Mouse (Mus musculus): ENCODE measurements around the gene Tmem25. TPM values are rescaled to one million over a fixed set of nuclear protein-coding genes. Genes with fewer than 3 reads are reported as not detected.

Tmem25 gene
- total RNA-seq (2012; rRNA removed) = 0.25 TPM in 2 replicates
- 0.16 and 0.28 TPM in 2 replicates for total RNA-seq (2014; rRNA removed)
- polyA plus RNA-seq (2012; ENCODE audit: insufficient read length, low read depth) = 0.44 and 1.5 TPM in 2 replicates

GRCm38 (mm10) chr9:44799102-44799957, at the start of gene Tmem25:
Tmem25 (minus strand) TSS chr9:44799307.
- Histone ChIP-seq H3K4me1 (ENCODE audit: control insufficient read depth in 1 of 2, insufficient read depth in 2 of 2) (peaks cover 9 to 34% of the 10 kb centered on the region in 2 experiments), H3K27me3 (replicated peaks) (peaks cover 6% of the 10 kb centered on the region), H3K9ac (ENCODE audit: insufficient read depth, low read depth) (peak within 1 kb of the TSS; percentile 31), H3K4me2 (ENCODE audit: insufficient read depth, low read depth, poor library complexity, severe bottlenecking) (peak within 1 kb of the TSS; percentile 12), H3K36me3 (replicated peaks in 1 of 2; ENCODE audit: control insufficient read depth in 1 of 2, insufficient read depth in 1 of 2, low read length in 1 of 2) (peaks cover 0 to 3% of the 10 kb centered on the region in 2 experiments), H3K9me3 (replicated peaks; ENCODE audit: low read length) (no peaks in the 10 kb centered on the region), H3K4me3 (replicated peaks in 1 of 3; ENCODE audit: low read depth in 2 of 3, low read length in 2 of 3, poor library complexity in 1 of 3) (peak within 1 kb of the TSS; percentile 49 to 71 (median 59)), H3K27ac (ENCODE audit: insufficient read depth, low read depth) (no peak within 1 kb of the TSS), H3K79me2 (replicated peaks; ENCODE audit: control insufficient read depth, extremely low read depth, insufficient read depth, poor library complexity, severe bottlenecking) (no peaks in the 10 kb centered on the region)
- DNase-seq (ENCODE audit: extremely low read depth) = peak; percentile 71
- TF ChIP-seq ELF1 (IDR thresholded peaks at IDR 0.05; ENCODE audit: low read depth, low read length) = peak; percentile 55
- 0 out of 2 replicates have a peak, but pooled peaks have one; percentile 50 for TF ChIP-seq MXI1 (IDR thresholded peaks at IDR 0.05; ENCODE audit: low read depth, low read length)
- TF ChIP-seq NELFE (IDR thresholded peaks at IDR 0.05; ENCODE audit: low read depth, low read length) = peak; percentile 50; the same call in 1 of the 2 replicates
- peak; percentile 56; the same call in 1 of the 2 replicates for TF ChIP-seq MAZ (IDR thresholded peaks at IDR 0.05; ENCODE audit: low read depth, low read length)
- no peak for TF ChIP-seq ZNF384 (IDR thresholded peaks at IDR 0.05; ENCODE audit: low read depth, low read length)
- TF ChIP-seq JUN (IDR thresholded peaks at IDR 0.05; ENCODE audit: insufficient read depth, low read depth, low read length) = no peak
- TF ChIP-seq TBP (conservative IDR thresholded peaks at IDR 0.05; ENCODE audit: low read depth, low read length) = 0 out of 2 replicates have a peak, but pooled peaks have one; percentile 49
- TF ChIP-seq HCFC1 (IDR thresholded peaks at IDR 0.05; ENCODE audit: low read depth, low read length) = peak; percentile 32; the same call in 1 of the 2 replicates
- TF ChIP-seq JUND (conservative IDR thresholded peaks at IDR 0.05; ENCODE audit: low read depth, low read length) = no peak
- no peak for TF ChIP-seq MYC (IDR thresholded peaks at IDR 0.05; ENCODE audit: low read depth, low read length)
- TF ChIP-seq E2F4 (IDR thresholded peaks at IDR 0.05; ENCODE audit: insufficient replicate concordance, low read depth, low read length) = no peak
- peak; percentile 29; the same call in 1 of the 2 replicates for TF ChIP-seq ZMIZ1 (IDR thresholded peaks at IDR 0.05; ENCODE audit: low read depth, low read length)
- peak; percentile 68 for TF ChIP-seq TCF12 (IDR thresholded peaks at IDR 0.05; ENCODE audit: low read depth, low read length)
- TF ChIP-seq POLR2A (IDR thresholded peaks at IDR 0.05; ENCODE audit: low read depth, low read length) = peak; percentile 84
- peak; percentile 52; the same call in 1 of the 2 replicates for TF ChIP-seq NRF1 (IDR thresholded peaks at IDR 0.05; ENCODE audit: low read depth, low read length)
- in situ Hi-C loops (cut with MboI; ENCODE audit: low pct_ligation_motif_present, low pct_unique_long_range_greater_than_20kb, low sequenced_read_pairs) (no loop called here), dilution Hi-C loops (cut with MboI; ENCODE audit: extremely low pct_ligation_motif_present, extremely low pct_unique_long_range_greater_than_20kb, low sequenced_read_pairs) (no loop called here)

- Histone ChIP-seq H3K27me3 (replicated peaks) (no peaks in the 10 kb centered on the region), H3K9me3 (replicated peaks; ENCODE audit: low read length) (no peaks in the 10 kb centered on the region), H3K4me2 (ENCODE audit: insufficient read depth, low read depth, poor library complexity, severe bottlenecking) (no peak overlapping the region), H3K36me3 (replicated peaks in 1 of 2; ENCODE audit: control insufficient read depth in 1 of 2, insufficient read depth in 1 of 2, low read length in 1 of 2) (peaks cover 72 to 97% of the 10 kb centered on the region in 2 experiments), H3K27ac (ENCODE audit: insufficient read depth, low read depth) (no peak overlapping the region), H3K79me2 (replicated peaks; ENCODE audit: control insufficient read depth, extremely low read depth, insufficient read depth, poor library complexity, severe bottlenecking) (peaks cover 28% of the 10 kb centered on the region), H3K4me1 (ENCODE audit: control insufficient read depth in 1 of 2, insufficient read depth in 2 of 2) (no peaks in the 10 kb centered on the region), H3K9ac (ENCODE audit: insufficient read depth, low read depth) (no peak overlapping the region), H3K4me3 (replicated peaks in 1 of 3; ENCODE audit: low read depth in 2 of 3, low read length in 2 of 3, poor library complexity in 1 of 3) (no peak overlapping the region)
- in situ Hi-C loops (cut with MboI; ENCODE audit: low pct_ligation_motif_present, low pct_unique_long_range_greater_than_20kb, low sequenced_read_pairs) (no loop called here), dilution Hi-C loops (cut with MboI; ENCODE audit: extremely low pct_ligation_motif_present, extremely low pct_unique_long_range_greater_than_20kb, low sequenced_read_pairs) (no loop called here)
- TF ChIP-seq BHLHE40 (IDR thresholded peaks at IDR 0.05; ENCODE audit: low read depth, low read length) (no peak), RCOR1 (conservative IDR thresholded peaks at IDR 0.05; ENCODE audit: low read depth, low read length) (no peak), MXI1 (IDR thresholded peaks at IDR 0.05; ENCODE audit: low read depth, low read length) (no peak), HCFC1 (IDR thresholded peaks at IDR 0.05; ENCODE audit: low read depth, low read length) (no peak), USF2 (conservative IDR thresholded peaks at IDR 0.05; ENCODE audit: low read depth, low read length) (no peak), KAT2A (IDR thresholded peaks at IDR 0.05; ENCODE audit: insufficient replicate concordance, low read length) (no peak), E2F4 (IDR thresholded peaks at IDR 0.05; ENCODE audit: insufficient replicate concordance, low read depth, low read length) (no peak), CTCF (conservative IDR thresholded peaks at IDR 0.05 in 1 of 2, IDR thresholded peaks at IDR 0.05 in 1 of 2; ENCODE audit: low read depth in 2 of 2, low read length in 2 of 2) (no peak), CHD2 (IDR thresholded peaks at IDR 0.05; ENCODE audit: low read length) (no peak), ZC3H11A (IDR thresholded peaks at IDR 0.05; ENCODE audit: low read depth, low read length) (no peak), TBP (conservative IDR thresholded peaks at IDR 0.05; ENCODE audit: low read depth, low read length) (no peak), JUND (conservative IDR thresholded peaks at IDR 0.05; ENCODE audit: low read depth, low read length) (no peak), UBTF (IDR thresholded peaks at IDR 0.05; ENCODE audit: low read depth, low read length) (no peak)
- no peak for DNase-seq (ENCODE audit: extremely low read depth)
Observed at GRCm38 (mm10) chr9:44847446-44847845, 48.3 kb upstream of the Tmem25 start.

All from CH12.LX (cell line).